Mouse (Mus musculus) forebrain, embryonic 13.5 days (tissue): ENCODE measurements at regions not wholly inside any gene's neighbourhood (a gene's known extent, or its start where the extent isn't known, plus 50 kb on each side); places are given as distances from the start of the nearest gene placed in this dataset.

Experiments
- ATAC-seq: fragments of 200-750 bp; cut with Nextera tagmentation; 2 replicates; pipeline ENCODE4 v1.8.0; 2017
- H3K27ac ChIP-seq: fragments of 300-500 bp; sonication (generic); 2 replicates; pipeline ENCODE4 v1.5.1; 2015; ENCODE audit warnings: inconsistent platforms, mild to moderate bottlenecking, moderate library complexity
- H3K27me3 ChIP-seq: fragments of 300-500 bp; sonication (generic); 2 replicates; pipeline ENCODE4 v1.6.1; 2015; ENCODE audit warnings: mild to moderate bottlenecking, inconsistent platforms
- H3K36me3 ChIP-seq: fragments of 300-500 bp; sonication (generic); 2 replicates; pipeline ENCODE4 v1.6.1; 2015; ENCODE audit warnings: mild to moderate bottlenecking, inconsistent platforms; ENCODE audit not compliant: poor library complexity, severe bottlenecking
- H3K4me1 ChIP-seq: fragments of 300-500 bp; sonication (generic); 2 replicates; pipeline ENCODE4 v1.6.1; 2015; ENCODE audit warnings: inconsistent platforms
- H3K4me2 ChIP-seq: fragments of 300-500 bp; sonication (generic); 2 replicates; pipeline ENCODE4 v1.6.1; 2015; ENCODE audit warnings: inconsistent platforms, mild to moderate bottlenecking, moderate library complexity
- H3K4me3 ChIP-seq: fragments of 300-500 bp; sonication (generic); 2 replicates; pipeline ENCODE4 v1.5.1; 2015; ENCODE audit warnings: mild to moderate bottlenecking, inconsistent platforms
- H3K9ac ChIP-seq: fragments of 300-500 bp; sonication (generic); 2 replicates; pipeline ENCODE4 v1.6.1; 2015; ENCODE audit warnings: mild to moderate bottlenecking, inconsistent platforms
- H3K9me3 ChIP-seq: fragments of 300-500 bp; sonication (generic); replicated peaks from 2 replicates; pipeline ENCODE4 v1.6.1; 2016; ENCODE audit warnings: inconsistent platforms
- WGBS: fragments of 180-500 bp; shearing (Covaris S2); methylation state at CpG from one replicate; pipeline ENCODE4 v1.1.7; 2015; 5-methylcytosine and 5-hydroxymethylcytosine counted together

DNA sequence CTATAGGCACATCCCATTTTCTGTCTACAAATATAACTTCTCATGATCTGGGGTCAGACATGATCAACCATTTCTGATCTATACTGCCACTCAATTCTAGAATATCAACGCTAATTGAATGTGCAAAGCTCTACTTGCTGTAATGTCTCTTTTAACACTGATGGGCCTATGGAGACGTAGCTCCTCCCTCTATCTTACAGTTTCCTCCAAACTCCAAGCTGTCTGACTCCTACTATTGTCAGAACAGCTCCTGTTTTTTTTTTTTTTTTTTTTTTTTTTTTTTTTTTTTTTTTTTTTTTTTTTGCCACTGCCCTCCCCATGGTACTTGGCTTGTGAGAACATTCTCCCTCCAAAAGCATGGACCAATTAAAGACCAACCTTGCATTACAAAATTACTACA lies 165.2 kb downstream of the Pah start:
- Histone ChIP-seq H3K9me3 (no peaks in the 10 kb centered on the region), H3K27ac (no peak overlapping the region), H3K4me2 (no peak overlapping the region), H3K4me3 (no peak overlapping the region), H3K4me1 (no peaks in the 10 kb centered on the region), H3K27me3 (no peaks in the 10 kb centered on the region), H3K9ac (no peak overlapping the region), H3K36me3 (no peaks in the 10 kb centered on the region)
- ATAC-seq = no peak
- 88% methylated on average over 2 of the region's 2 CpGs for WGBS

DNA sequence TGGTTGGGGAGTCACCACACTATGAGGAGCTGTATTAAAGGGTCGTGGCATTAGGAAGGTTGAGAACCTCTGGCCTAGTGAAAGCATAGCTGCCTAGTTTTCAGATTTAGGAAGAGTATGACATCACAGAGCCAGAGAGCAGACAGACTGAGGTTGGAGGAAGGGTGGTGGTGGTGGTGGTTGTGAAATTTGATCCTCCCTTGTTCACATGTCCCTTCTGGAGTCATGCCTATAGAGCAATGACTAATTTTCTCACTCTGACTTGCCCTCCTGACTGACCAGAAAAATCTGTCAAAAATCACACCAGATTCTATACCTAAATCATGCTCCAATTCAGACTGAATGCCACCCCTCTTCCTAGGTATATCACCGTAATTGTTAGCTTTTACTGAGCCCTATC lies 166.2 kb downstream of the Pah start:
- H3K4me3 ChIP-seq = no peak overlapping the region
- WGBS = 92% methylated on average over 2 of the region's 2 CpGs
- H3K4me1 ChIP-seq = no peaks in the 10 kb centered on the region
- no peak for ATAC-seq
- no peaks in the 10 kb centered on the region for H3K27me3 ChIP-seq
- no peak overlapping the region for H3K9ac ChIP-seq
- H3K9me3 ChIP-seq = no peaks in the 10 kb centered on the region
- no peak overlapping the region for H3K4me2 ChIP-seq
- H3K27ac ChIP-seq = no peak overlapping the region
- H3K36me3 ChIP-seq = no peaks in the 10 kb centered on the region

DNA sequence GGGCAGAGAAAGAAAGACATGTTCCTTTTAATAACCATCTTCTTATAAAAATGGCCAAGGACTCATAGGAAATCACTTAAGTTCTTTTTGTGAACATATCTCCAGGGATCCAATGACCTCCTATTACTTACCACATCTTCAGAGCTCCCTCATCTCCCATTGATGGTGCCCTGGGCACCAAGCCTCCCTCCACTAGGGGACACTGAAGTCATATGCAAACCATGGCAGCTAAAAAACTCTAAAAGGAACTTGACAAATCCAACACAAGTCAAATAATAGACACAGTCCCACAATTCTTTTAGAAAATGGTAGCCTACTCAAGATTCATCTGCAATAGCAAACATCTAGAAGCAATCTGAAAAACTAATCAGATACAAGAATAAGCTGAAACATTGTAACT lies 167.2 kb upstream of the Igf1 start:
- no peak overlapping the region for H3K4me3 ChIP-seq
- no peak overlapping the region for H3K9ac ChIP-seq
- H3K27me3 ChIP-seq = no peaks in the 10 kb centered on the region
- no peak for ATAC-seq
- no peaks in the 10 kb centered on the region for H3K36me3 ChIP-seq
- no peaks in the 10 kb centered on the region for H3K4me1 ChIP-seq
- H3K9me3 ChIP-seq = no peaks in the 10 kb centered on the region
- H3K4me2 ChIP-seq = no peak overlapping the region
- no peak overlapping the region for H3K27ac ChIP-seq

DNA sequence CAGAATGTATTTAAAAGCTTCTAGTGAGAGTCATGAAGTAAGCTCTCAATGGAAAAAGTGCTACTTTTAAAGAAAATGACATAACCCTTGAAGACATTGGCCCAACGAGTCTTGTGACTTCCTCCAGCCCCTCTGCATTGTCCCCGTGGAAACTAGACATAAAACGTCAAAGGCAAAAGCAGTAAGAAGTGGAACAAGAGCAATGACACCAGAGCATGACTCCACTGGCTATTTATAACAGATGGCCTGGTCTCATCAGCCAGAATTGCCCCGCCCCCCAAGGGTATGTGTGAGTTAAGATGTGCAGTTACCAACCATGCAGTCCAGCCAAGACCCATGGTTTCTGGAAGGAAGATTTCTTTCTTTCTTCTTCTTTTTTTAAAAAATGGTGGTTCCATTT lies 161.6 kb upstream of the Igf1 start:
- Histone ChIP-seq H3K27ac (no peak overlapping the region), H3K4me2 (no peak overlapping the region), H3K36me3 (no peaks in the 10 kb centered on the region), H3K4me1 (no peaks in the 10 kb centered on the region), H3K4me3 (no peak overlapping the region), H3K9ac (no peak overlapping the region), H3K27me3 (no peaks in the 10 kb centered on the region), H3K9me3 (no peaks in the 10 kb centered on the region)
- no peak for ATAC-seq
- WGBS = 79% methylated on average over 4 of the region's 4 CpGs

DNA sequence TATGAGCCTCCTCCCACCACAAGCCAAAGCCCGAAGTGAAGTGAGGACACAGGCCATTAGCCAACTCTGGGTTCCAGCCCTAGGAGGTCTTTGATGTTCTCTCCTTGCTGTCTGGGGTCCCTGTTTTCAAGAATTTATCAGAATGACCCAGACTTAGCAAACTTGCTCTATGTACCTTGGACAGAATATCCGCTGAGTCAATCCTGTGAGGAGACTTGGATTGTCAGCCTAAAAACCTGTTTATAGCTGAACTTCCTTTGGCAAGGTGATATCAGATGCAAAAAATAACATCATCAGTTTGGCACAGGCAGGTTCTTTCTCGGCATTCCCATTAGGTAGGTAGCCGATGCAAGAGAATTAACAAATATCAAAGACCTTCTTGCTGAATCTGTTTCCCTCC lies 146.9 kb upstream of the Igf1 start:
- Histone ChIP-seq H3K4me3 (no peak overlapping the region), H3K9me3 (no peaks in the 10 kb centered on the region), H3K27ac (no peak overlapping the region), H3K4me2 (no peak overlapping the region), H3K36me3 (no peaks in the 10 kb centered on the region), H3K4me1 (peaks cover 9% of the 10 kb centered on the region; the same call in 1 of the 2 replicates), H3K27me3 (no peaks in the 10 kb centered on the region), H3K9ac (no peak overlapping the region)
- 89% methylated on average over 4 of the region's 4 CpGs for WGBS
- ATAC-seq = no peak

DNA sequence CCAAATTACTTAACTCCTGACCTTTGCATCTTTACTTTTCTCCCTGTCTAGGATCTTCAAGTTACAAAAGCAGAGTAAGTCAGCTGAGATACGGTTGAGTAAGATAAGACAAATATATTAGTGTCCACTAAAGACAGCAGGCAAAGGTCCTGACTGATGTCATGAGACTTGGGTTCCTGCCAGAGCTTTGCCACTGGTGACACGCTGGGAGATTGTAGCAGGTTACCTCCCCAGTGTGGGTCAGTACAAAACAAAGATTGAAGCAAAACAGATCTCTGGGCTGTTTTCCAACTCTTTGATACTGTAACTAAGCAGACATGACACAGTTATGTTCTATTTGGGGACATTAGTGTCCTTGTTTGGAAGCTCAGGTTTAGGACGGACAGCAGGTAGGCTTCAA lies 146.3 kb upstream of the Igf1 start:
- 66% methylated on average over 3 of the region's 3 CpGs for WGBS
- Histone ChIP-seq H3K4me2 (no peak overlapping the region), H3K36me3 (no peaks in the 10 kb centered on the region), H3K27ac (no peak overlapping the region), H3K9me3 (no peaks in the 10 kb centered on the region), H3K27me3 (no peaks in the 10 kb centered on the region), H3K9ac (no peak overlapping the region), H3K4me3 (no peak overlapping the region), H3K4me1 (peaks cover 9% of the 10 kb centered on the region; the same call in 1 of the 2 replicates)
- ATAC-seq = no peak

DNA sequence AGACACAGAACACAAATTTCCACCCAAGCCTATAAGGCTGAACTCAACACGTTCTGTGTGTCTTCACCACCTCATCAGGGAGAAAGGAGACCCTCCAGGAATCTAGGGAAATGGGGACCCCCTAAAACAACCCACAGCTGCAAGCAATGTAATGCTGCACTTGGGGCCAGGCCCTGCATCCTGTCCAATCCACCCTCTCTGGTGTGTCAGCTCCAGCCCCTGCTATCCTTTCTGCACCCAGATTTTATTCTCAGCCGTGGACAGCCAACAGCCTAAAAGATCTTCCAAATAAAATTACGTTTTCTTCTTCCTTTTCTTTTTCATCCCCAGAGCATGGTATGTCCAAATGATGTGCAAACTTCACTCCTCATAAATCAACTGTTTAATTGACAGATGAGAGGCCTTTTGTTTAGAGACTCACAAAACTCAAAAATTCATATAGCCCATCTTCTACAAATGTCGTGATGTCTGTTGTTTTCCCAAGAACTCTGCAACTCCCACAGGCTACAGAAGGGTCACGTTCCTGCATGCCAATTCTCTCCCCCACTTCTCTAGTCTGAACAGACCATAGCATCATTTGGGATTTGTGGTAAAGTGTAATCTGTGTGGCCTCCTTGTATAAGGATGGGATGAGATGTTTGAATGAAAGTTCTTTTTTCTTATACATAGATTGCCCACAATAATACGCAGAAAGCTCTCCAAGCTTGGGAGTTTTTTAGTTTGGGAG lies 142.0 kb upstream of the Igf1 start:
- WGBS = 83% methylated on average over 6 of the region's 6 CpGs

DNA sequence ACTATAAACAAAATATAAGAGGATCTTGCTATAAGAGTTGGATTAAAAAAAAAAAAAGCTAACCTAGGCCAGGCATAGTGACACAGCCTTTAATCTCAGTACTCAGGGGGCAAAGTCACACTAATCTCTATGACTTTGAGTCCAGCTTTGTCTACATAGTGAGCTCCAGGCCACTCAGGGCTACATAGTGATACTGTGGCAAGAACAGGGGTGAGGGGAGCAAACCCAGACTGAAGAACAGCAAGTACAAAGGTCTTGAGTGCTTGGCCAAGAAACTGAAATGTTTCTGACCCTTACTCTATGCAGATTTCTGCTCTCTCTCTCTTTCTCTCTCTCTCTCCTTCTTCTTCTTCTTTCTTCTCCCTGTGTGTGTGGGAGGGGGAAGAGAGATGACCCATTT lies 140.9 kb upstream of the Igf1 start:
- no peak overlapping the region for H3K4me2 ChIP-seq
- H3K9me3 ChIP-seq = no peaks in the 10 kb centered on the region
- no peak overlapping the region for H3K27ac ChIP-seq
- H3K4me1 ChIP-seq = no peaks in the 10 kb centered on the region
- no peak overlapping the region for H3K9ac ChIP-seq
- no peaks in the 10 kb centered on the region for H3K27me3 ChIP-seq
- no peak for ATAC-seq
- H3K36me3 ChIP-seq = no peaks in the 10 kb centered on the region
- no peak overlapping the region for H3K4me3 ChIP-seq

More for the DNA sequence above, 142.0 kb upstream of the Igf1 start:
- no peaks in the 10 kb centered on the region for H3K27me3 ChIP-seq
- no peaks in the 10 kb centered on the region for H3K4me1 ChIP-seq
- H3K9me3 ChIP-seq = no peaks in the 10 kb centered on the region
- no peak for ATAC-seq
- no peaks in the 10 kb centered on the region for H3K36me3 ChIP-seq
- no peak overlapping the region for H3K4me3 ChIP-seq
- H3K9ac ChIP-seq = no peak overlapping the region
- no peak overlapping the region for H3K4me2 ChIP-seq
- no peak overlapping the region for H3K27ac ChIP-seq

DNA sequence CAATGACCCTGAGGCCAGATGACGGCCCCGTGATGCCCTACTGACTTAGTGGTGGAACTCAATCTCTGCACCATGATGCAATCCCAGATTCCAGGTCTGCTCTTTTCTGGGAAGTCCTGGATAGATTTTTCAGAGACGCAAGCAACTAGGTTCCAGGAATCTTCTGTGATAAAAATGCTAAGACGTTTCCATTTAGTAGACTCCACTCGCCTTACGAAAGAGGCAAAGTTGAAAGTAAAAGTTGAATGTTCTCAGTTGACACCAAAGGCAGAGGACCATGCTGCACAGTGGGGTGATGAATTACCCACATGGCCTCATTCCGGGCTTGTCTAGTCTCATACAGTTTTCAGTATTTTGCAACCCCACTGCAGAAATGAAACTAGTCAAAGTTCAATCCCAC lies 139.6 kb upstream of the Igf1 start:
- Histone ChIP-seq H3K27me3 (no peaks in the 10 kb centered on the region), H3K27ac (no peak overlapping the region), H3K4me2 (no peak overlapping the region), H3K9me3 (no peaks in the 10 kb centered on the region), H3K4me1 (no peaks in the 10 kb centered on the region), H3K9ac (no peak overlapping the region), H3K4me3 (no peak overlapping the region), H3K36me3 (no peaks in the 10 kb centered on the region)
- WGBS = 91% methylated on average over 7 of the region's 7 CpGs
- no peak for ATAC-seq

DNA sequence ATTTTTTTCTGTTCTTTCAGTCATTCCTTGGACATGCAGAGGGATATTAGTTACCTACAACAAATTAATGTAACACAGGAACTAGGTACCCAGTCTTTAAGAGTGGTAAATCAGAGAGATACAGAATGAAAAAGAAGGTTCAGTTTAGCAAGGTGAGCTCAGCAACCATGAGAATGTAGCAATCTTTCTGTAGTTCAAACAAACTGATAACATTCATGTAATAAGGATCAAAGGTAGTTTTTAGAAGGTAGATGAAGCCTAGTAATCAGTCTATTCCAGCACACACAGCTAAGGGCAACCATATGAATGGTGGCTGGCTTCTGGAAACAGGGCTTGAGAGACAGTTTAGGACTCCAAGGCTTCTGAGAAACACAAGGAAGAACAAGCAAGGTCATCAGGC lies 138.1 kb upstream of the Igf1 start:
- H3K4me1 ChIP-seq = no peaks in the 10 kb centered on the region
- no peak overlapping the region for H3K4me3 ChIP-seq
- no peaks in the 10 kb centered on the region for H3K36me3 ChIP-seq
- no peak for ATAC-seq
- no peak overlapping the region for H3K27ac ChIP-seq
- H3K4me2 ChIP-seq = no peak overlapping the region
- no peak overlapping the region for H3K9ac ChIP-seq
- H3K9me3 ChIP-seq = no peaks in the 10 kb centered on the region
- no peaks in the 10 kb centered on the region for H3K27me3 ChIP-seq

DNA sequence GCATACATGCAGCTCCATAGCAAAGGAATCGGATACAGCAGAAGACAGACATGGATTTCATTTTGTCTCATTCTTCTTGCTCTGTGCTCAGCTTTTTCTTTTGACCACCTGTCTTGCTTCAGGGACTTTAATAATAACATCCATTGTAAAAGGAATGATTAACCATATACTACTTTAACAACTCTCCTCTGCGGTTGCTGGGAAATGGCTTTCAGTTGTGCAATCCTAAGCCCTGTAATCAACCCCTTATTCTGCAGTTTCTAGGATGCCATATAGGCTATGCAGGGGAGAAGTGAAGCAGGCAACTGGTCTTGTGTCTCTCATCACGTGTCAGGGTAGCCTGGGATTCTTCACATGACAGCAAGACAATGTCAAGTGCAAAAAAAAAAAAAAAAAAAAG lies 135.8 kb upstream of the Igf1 start:
- H3K4me3 ChIP-seq = no peak overlapping the region
- H3K27ac ChIP-seq = no peak overlapping the region
- no peak overlapping the region for H3K4me2 ChIP-seq
- no peaks in the 10 kb centered on the region for H3K27me3 ChIP-seq
- H3K36me3 ChIP-seq = no peaks in the 10 kb centered on the region
- H3K9me3 ChIP-seq = no peaks in the 10 kb centered on the region
- WGBS = 84% methylated on average over 3 of the region's 3 CpGs
- H3K9ac ChIP-seq = no peak overlapping the region
- no peak for ATAC-seq
- no peaks in the 10 kb centered on the region for H3K4me1 ChIP-seq

DNA sequence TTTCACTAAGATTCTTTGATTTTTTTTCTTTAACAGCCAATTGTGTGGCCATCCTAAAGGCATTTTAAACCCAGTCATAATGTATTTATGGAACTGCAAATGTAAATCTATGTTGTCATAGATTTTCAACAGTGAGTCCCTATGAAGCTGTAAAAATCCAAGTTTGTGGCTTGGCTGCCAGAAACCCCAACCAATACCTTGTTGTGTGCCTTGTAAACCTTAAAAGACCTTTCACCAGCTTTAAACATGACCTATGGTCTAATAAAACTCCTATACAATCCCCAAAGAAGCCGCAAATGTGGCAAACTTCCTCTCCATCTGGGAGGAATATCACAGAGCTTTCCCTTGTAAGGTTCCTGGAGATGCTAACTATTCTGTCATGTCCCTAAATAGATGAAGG lies 125.4 kb upstream of the Igf1 start:
- 98% methylated on average over 1 of the region's 1 CpGs for WGBS
- Histone ChIP-seq H3K4me2 (no peak overlapping the region), H3K4me3 (no peak overlapping the region)

DNA sequence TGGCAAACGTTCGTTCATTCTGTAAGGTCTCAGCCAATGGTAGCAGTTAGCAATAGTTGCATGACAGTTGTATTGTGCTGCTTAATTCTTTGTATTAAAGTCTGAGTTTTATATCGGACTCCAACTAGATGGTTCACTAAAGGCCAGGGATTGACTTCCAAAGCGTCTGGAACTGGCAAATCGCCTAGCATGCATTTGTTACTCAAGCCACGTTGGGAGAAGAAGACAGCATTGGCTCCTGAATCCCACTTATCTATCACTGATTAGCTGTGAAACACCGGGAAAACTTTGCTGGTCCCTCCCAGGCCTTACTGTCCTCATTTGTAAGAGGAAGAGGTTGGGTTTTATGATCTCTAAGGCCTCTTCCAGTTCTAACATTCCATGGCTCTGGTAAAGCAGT lies 124.8 kb upstream of the Igf1 start:
- H3K4me3 ChIP-seq = no peak overlapping the region
- no peaks in the 10 kb centered on the region for H3K27me3 ChIP-seq
- no peaks in the 10 kb centered on the region for H3K9me3 ChIP-seq
- WGBS = 85% methylated on average over 7 of the region's 7 CpGs
- ATAC-seq = no peak
- no peaks in the 10 kb centered on the region for H3K36me3 ChIP-seq
- H3K4me1 ChIP-seq = no peaks in the 10 kb centered on the region
- H3K27ac ChIP-seq = no peak overlapping the region
- no peak overlapping the region for H3K9ac ChIP-seq
- H3K4me2 ChIP-seq = no peak overlapping the region

More for the DNA sequence above, 125.4 kb upstream of the Igf1 start:
- Histone ChIP-seq H3K9ac (no peak overlapping the region), H3K9me3 (no peaks in the 10 kb centered on the region), H3K27me3 (no peaks in the 10 kb centered on the region), H3K27ac (no peak overlapping the region), H3K4me1 (no peaks in the 10 kb centered on the region), H3K36me3 (no peaks in the 10 kb centered on the region)
- ATAC-seq = no peak
